ENCODE assay signal across 8 mouse cellular contexts in genomic region chr15:6564977-6565421, GRCm38 (mm10). TPM values are rescaled to one million over a fixed set of nuclear protein-coding genes. Genes with fewer than 3 reads are reported as not detected.
DNase-seq lines count a peak whose midpoint lies in the region; ATAC-seq lines count a peak whose summit lies in the region.

No protein-coding gene starts in this region.

- H3K36me3 ChIP-seq in embryonic facial prominence, embryonic 12.5 days: no peaks in the 10 kb centered on the region
- no peaks in the 10 kb centered on the region for H3K36me3 ChIP-seq in heart, embryonic 11.5 days (ENCODE audit: control insufficient read depth, insufficient read depth, low read length)
- H3K36me3 ChIP-seq in kidney, embryonic 14.5 days (ENCODE audit: control insufficient read depth, insufficient read depth, low read length): no peaks in the 10 kb centered on the region

- H3K4me3 ChIP-seq in embryonic facial prominence, embryonic 12.5 days: peak overlapping the region; percentile 24
- peak overlapping the region; percentile 34; the same call in 1 of the 2 replicates for H3K4me3 ChIP-seq in heart, embryonic 11.5 days (ENCODE audit: low read depth, low read length)
- H3K4me3 ChIP-seq in kidney, embryonic 14.5 days (ENCODE audit: low read length): peak overlapping the region; percentile 25

- whole genome bisulfite sequencing in embryonic facial prominence, embryonic 12.5 days: 6% methylated on average over 11 of the region's 11 CpGs
- WGBS in heart, embryonic 11.5 days (ENCODE audit: insufficient replicate concordance): 3% methylated on average over 11 of the region's 11 CpGs
- WGBS in kidney, embryonic 14.5 days: 7% methylated on average over 11 of the region's 11 CpGs

- no peak overlapping the region; the same call in 1 of the 2 replicates for H3K9ac ChIP-seq in embryonic facial prominence, embryonic 12.5 days
- H3K9ac ChIP-seq in heart, embryonic 11.5 days (ENCODE audit: low read depth, low read length): 0 out of 2 replicates have a peak overlapping the region, but pooled peaks have one; percentile 39
- H3K9ac ChIP-seq in kidney, embryonic 14.5 days (ENCODE audit: low read depth, low read length): no peak overlapping the region

- H3K27me3 ChIP-seq in embryonic facial prominence, embryonic 12.5 days: no peaks in the 10 kb centered on the region
- no peaks in the 10 kb centered on the region for H3K27me3 ChIP-seq in heart, embryonic 11.5 days (ENCODE audit: control insufficient read depth, insufficient read depth, low read length)
- no peaks in the 10 kb centered on the region for H3K27me3 ChIP-seq in kidney, embryonic 14.5 days (ENCODE audit: control insufficient read depth, insufficient read depth, low read length)

- peak overlapping the region; percentile 46 for H3K4me2 ChIP-seq in embryonic facial prominence, embryonic 12.5 days (replicated peaks)
- H3K4me2 ChIP-seq in heart, embryonic 11.5 days: peak overlapping the region; percentile 59
- peak overlapping the region; percentile 40 for H3K4me2 ChIP-seq in kidney, embryonic 14.5 days (replicated peaks; ENCODE audit: low read depth, low read length)

- H3K27ac ChIP-seq in embryonic facial prominence, embryonic 12.5 days: peak overlapping the region; percentile 65
- H3K27ac ChIP-seq in heart, embryonic 11.5 days (ENCODE audit: low read depth, low read length): peak overlapping the region; percentile 89
- H3K27ac ChIP-seq in kidney, embryonic 14.5 days (ENCODE audit: low read depth, low read length): peak overlapping the region; percentile 67; the same call in 1 of the 2 replicates

- H3K4me1 ChIP-seq in embryonic facial prominence, embryonic 12.5 days: peaks cover 7% of the 10 kb centered on the region; the same call in 1 of the 2 replicates
- no peaks in the 10 kb centered on the region for H3K4me1 ChIP-seq in heart, embryonic 11.5 days (ENCODE audit: control insufficient read depth, insufficient read depth, low read length)
- 0 out of 2 replicates have a peak, but pooled peaks cover 5% of the 10 kb centered on the region for H3K4me1 ChIP-seq in kidney, embryonic 14.5 days (ENCODE audit: control insufficient read depth, insufficient read depth, low read length)

- ATAC-seq in embryonic facial prominence, embryonic 12.5 days (ENCODE audit: insufficient number of reproducible peaks, insufficient read depth, low FRiP score, low TSS enrichment): peak; percentile 79; the same call in 1 of the 2 replicates
- peak; percentile 75; the same call in 1 of the 2 replicates for ATAC-seq in heart, embryonic 11.5 days (replicated peaks; ENCODE audit: insufficient number of reproducible peaks, low FRiP score, low TSS enrichment)
- peak; percentile 95 for ATAC-seq in kidney, embryonic 14.5 days (ENCODE audit: low FRiP score, low TSS enrichment)

- 0 out of 2 replicates have a peak, but pooled peaks cover 3% of the 10 kb centered on the region for H3K9me3 ChIP-seq in embryonic facial prominence, embryonic 12.5 days
- no peaks in the 10 kb centered on the region for H3K9me3 ChIP-seq in heart, embryonic 11.5 days (replicated peaks; ENCODE audit: control insufficient read depth, low read length)
- H3K9me3 ChIP-seq in kidney, embryonic 14.5 days (ENCODE audit: control insufficient read depth, low read length): no peaks in the 10 kb centered on the region

- DNase-seq in right cerebral cortex, postnatal 4 days: peak; percentile 34
- no peak for DNase-seq in right cerebral cortex, postnatal 36 days (ENCODE audit: low spot score in 2 of 2)
- DNase-seq in lung, postnatal 10 days: peak; percentile 76
- DNase-seq in ovary, postnatal 36 days (ENCODE audit: low spot score): peak; percentile 43
- no peak for DNase-seq in layer of hippocampus, postnatal 36 days

RNA-seq across cellular contexts. Expression of gene Fyb, which starts 42.3 kb away (rescaled TPM):
- 3.6 and 3.8 TPM in 2 replicates for polyA plus RNA-seq in embryonic facial prominence, embryonic 12.5 days (2016; fragmentation: Nextera tagmentation; extraction: Ambion mirVana)
- 3.7 and 4.6 TPM in 2 replicates for polyA plus RNA-seq in heart, embryonic 11.5 days (2014; fragmentation: Nextera tagmentation; extraction: Ambion mirVana)
- 3.2 and 5.2 TPM in 2 replicates for polyA plus RNA-seq in kidney, embryonic 14.5 days (2014; fragmentation: Nextera tagmentation; extraction: Ambion mirVana)
- 1 to 10 TPM; 5.9 to 8.3 TPM for total RNA-seq in layer of hippocampus, postnatal 36 days (2021)

Comparison
In these comparisons a context has a peak if more than half of its experiments do, and no peak if none do; other contexts are left out.
1. DNase-seq: peak in right cerebral cortex, postnatal 4 days (single experiment), lung, postnatal 10 days (single experiment) and ovary, postnatal 36 days (single experiment); none in right cerebral cortex, postnatal 36 days (0 of 2) and layer of hippocampus, postnatal 36 days (0 of 2).
2. Peak in every context shown above with its lines, with median percentiles within 50 percentile points of each other: ATAC-seq, H3K27ac ChIP-seq, H3K4me2 ChIP-seq and H3K4me3 ChIP-seq.